Comparison of ENCODE assay signal across 21 mouse cellular contexts in genomic region chr5:28192099-28192454, GRCm38 (mm10). TPM values are rescaled to one million over a fixed set of nuclear protein-coding genes. Genes with fewer than 3 reads are reported as not detected.
"Had no signal": no experiment of that assay in that cellular context is flagged by ENCODE, and none has a peak within 500 bp of the region (broad histone marks: within the 10 kb centered on the region; RNA-seq: fewer than 3 reads in every experiment).

No protein-coding gene starts in this region.

- H3K9ac ChIP-seq: limb, embryonic 12.5 days; liver, embryonic 13.5 days; liver, postnatal 0 days; lung, embryonic 15.5 days; neural tube, embryonic 12.5 days had no signal

- ATAC-seq: liver, postnatal 0 days had no signal

- H3K27ac ChIP-seq: kidney, postnatal 0 days; layer of hippocampus, adult 2 months; limb, embryonic 12.5 days; liver, embryonic 13.5 days; lung, embryonic 15.5 days; macrophage; neural tube, embryonic 12.5 days; stomach, postnatal 0 days had no signal

- H3K36me3 ChIP-seq: limb, embryonic 12.5 days; liver, embryonic 13.5 days; lung, embryonic 15.5 days; neural tube, embryonic 12.5 days had no signal

- DNase-seq: kidney, adult 11 months; kidney, adult 9 months; kidney, postnatal 36 days; liver; liver, embryonic 13.5 days; liver, postnatal 0 days; lung, postnatal 14 days; thymus, adult 2 months; thymus, postnatal 25 days had no signal

- H3K4me2 ChIP-seq: limb, embryonic 12.5 days; liver, embryonic 13.5 days; lung, embryonic 15.5 days; neural tube, embryonic 12.5 days had no signal

- H3K4me3 ChIP-seq: layer of hippocampus, adult 2 months; limb, embryonic 12.5 days; liver, embryonic 13.5 days; lung, embryonic 15.5 days; megakaryocyte, embryonic 14.5 days; neural tube, embryonic 12.5 days had no signal

- H3K9me3 ChIP-seq: limb, embryonic 12.5 days; liver, embryonic 13.5 days; lung, embryonic 15.5 days; megakaryocyte, embryonic 14.5 days; neural tube, embryonic 12.5 days had no signal

- H3K4me1 ChIP-seq: limb, embryonic 12.5 days; liver, embryonic 13.5 days; lung, embryonic 15.5 days; megakaryocyte, embryonic 14.5 days had no signal

RNA-seq across cellular contexts. Expression of gene En2, which starts 26.6 kb away (rescaled TPM):
- total RNA-seq: monocyte, adult 5-6 weeks; neutrophil, adult 5-6 weeks had no signal
- polyA plus RNA-seq: kidney, postnatal 0 days; limb, embryonic 12.5 days; liver, embryonic 13.5 days; liver, postnatal 0 days; lung, embryonic 15.5 days; macrophage; stomach, postnatal 0 days; urinary bladder, adult 2 months had no signal

RNA-seq across cellular contexts. Expression of gene Cnpy1, which starts 53.5 kb away (rescaled TPM):
- total RNA-seq: left cerebral cortex, postnatal 36 days; monocyte, adult 5-6 weeks; neutrophil, adult 5-6 weeks had no signal
- polyA plus RNA-seq: limb, embryonic 12.5 days; liver, postnatal 0 days; macrophage; thymus, adult 2 months had no signal
